Mouse (Mus musculus) megakaryocyte, embryonic 14.5 days (primary cell): ENCODE data around the gene Fasn. TPM values are rescaled to one million over a fixed set of nuclear protein-coding genes. Genes with fewer than 3 reads are reported as not detected.
"Not testable (repeated sequence)": the region's sequence is repeated elsewhere in the genome, so short reads cannot be mapped to it uniquely, and the experiment has no call there.

Source experiments
- H3K27me3 ChIP-seq: replicated peaks from 2 replicates; pipeline ENCODE3; 2012; ENCODE audit warnings: inconsistent platforms
- H3K36me3 ChIP-seq: replicated peaks from 2 replicates; pipeline ENCODE3; 2012; ENCODE audit warnings: low read length, inconsistent platforms, mixed read lengths
- H3K4me1 ChIP-seq: 2 replicates; pipeline ENCODE4 v1.6.1; 2012; ENCODE audit warnings: inconsistent platforms
- H3K4me3 ChIP-seq: replicated peaks from 2 replicates; pipeline ENCODE3; 2012; ENCODE audit warnings: moderate library complexity, mild to moderate bottlenecking, inconsistent platforms
- H3K9me3 ChIP-seq: 2 replicates; pipeline ENCODE4 v1.6.1; 2012; ENCODE audit warnings: inconsistent platforms
- FLI1 ChIP-seq: IDR thresholded peaks from 2 replicates; pipeline ENCODE4 v1.6.1; 2012; ENCODE audit warnings: low read length, inconsistent platforms, mixed read lengths
- GATA1 ChIP-seq: IDR thresholded peaks from 3 replicates; pipeline ENCODE4 v1.6.1; 2012; ENCODE audit warnings: mixed read lengths, low read length, inconsistent platforms, borderline replicate concordance
- polyA plus RNA-seq: library from polyadenylated mRNA; stranded (reverse); fragments of >175 nt; gene quantifications from 2 replicates; pipeline ENCODE4 v1.2.3, GENCODE M21; 2012; ENCODE audit warnings: low replicate concordance; ENCODE audit not compliant: insufficient read depth

Fasn gene
- polyA plus RNA-seq, 1 experiment, result 328 TPM

GRCm38 (mm10) chr11:120851132-120851531 is 26.8 kb upstream of the Fasn start:
- Histone ChIP-seq H3K4me3 (no peak overlapping the region), H3K27me3 (peaks cover 2% of the 10 kb centered on the region), H3K9me3 (no peaks in the 10 kb centered on the region), H3K4me1 (peaks cover 38% of the 10 kb centered on the region), H3K36me3 (peaks cover 2% of the 10 kb centered on the region)
- TF ChIP-seq FLI1 (no peak), GATA1 (no peak)

GRCm38 (mm10) chr11:120850331-120851030 is 26.1 kb upstream of the Fasn start:
- H3K4me1 ChIP-seq, result peaks cover 38% of the 10 kb centered on the region
- TF ChIP-seq GATA1 (no peak), FLI1 (no peak)
- H3K9me3 ChIP-seq, result no peaks in the 10 kb centered on the region
- peak overlapping the region; percentile 38 for H3K4me3 ChIP-seq
- peaks cover 2% of the 10 kb centered on the region for H3K27me3 ChIP-seq
- H3K36me3 ChIP-seq, result no peaks in the 10 kb centered on the region

- peaks cover 2% of the 10 kb centered on the region for H3K27me3 ChIP-seq
Measured at GRCm38 (mm10) chr11:120846725-120847475, 22.6 kb upstream of the Fasn start.

GRCm38 (mm10) chr11:120844329-120844728 is 20.0 kb upstream of the Fasn start:
- peaks cover 5% of the 10 kb centered on the region for H3K27me3 ChIP-seq
- H3K9me3 ChIP-seq, result no peaks in the 10 kb centered on the region
- H3K4me3 ChIP-seq, result no peak overlapping the region
- no peak for TF ChIP-seq FLI1
- no peak for TF ChIP-seq GATA1
- no peaks in the 10 kb centered on the region for H3K36me3 ChIP-seq
- H3K4me1 ChIP-seq, result no peaks in the 10 kb centered on the region

More at GRCm38 (mm10) chr11:120846725-120847475, 22.6 kb upstream of the Fasn start:
- Histone ChIP-seq H3K4me3 (no peak overlapping the region), H3K36me3 (no peaks in the 10 kb centered on the region), H3K4me1 (peaks cover 16% of the 10 kb centered on the region), H3K9me3 (no peaks in the 10 kb centered on the region)
- TF ChIP-seq GATA1 (no peak), FLI1 (no peak)

GRCm38 (mm10) chr11:120833555-120834280 is 9.4 kb upstream of the Fasn start:
- Histone ChIP-seq H3K4me3 (no peak overlapping the region), H3K27me3 (peaks cover 12% of the 10 kb centered on the region), H3K36me3 (peaks cover 8% of the 10 kb centered on the region), H3K9me3 (no peaks in the 10 kb centered on the region), H3K4me1 (peaks cover 18% of the 10 kb centered on the region)
- TF ChIP-seq FLI1 (no peak), GATA1 (no peak)

GRCm38 (mm10) chr11:120832962-120833361 is 8.6 kb upstream of the Fasn start:
- H3K36me3 ChIP-seq, H3K4me3 ChIP-seq, H3K9me3 ChIP-seq: not testable (repeated sequence)
- H3K27me3 ChIP-seq, result peaks cover 12% of the 10 kb centered on the region
- peaks cover 26% of the 10 kb centered on the region for H3K4me1 ChIP-seq

GRCm38 (mm10) chr11:120831659-120832440 is 7.5 kb upstream of the Fasn start:
- no peak for TF ChIP-seq GATA1
- no peak for TF ChIP-seq FLI1
- peaks cover 12% of the 10 kb centered on the region for H3K27me3 ChIP-seq

GRCm38 (mm10) chr11:120830686-120831085 is 6.3 kb upstream of the Fasn start:
- Histone ChIP-seq H3K4me1 (peaks cover 48% of the 10 kb centered on the region), H3K9me3 (no peaks in the 10 kb centered on the region)
- no peak for TF ChIP-seq GATA1
- no peak for TF ChIP-seq FLI1

More at GRCm38 (mm10) chr11:120831659-120832440, 7.5 kb upstream of the Fasn start:
- Histone ChIP-seq H3K9me3 (no peaks in the 10 kb centered on the region), H3K4me1 (peaks cover 37% of the 10 kb centered on the region), H3K36me3 (peaks cover 8% of the 10 kb centered on the region), H3K4me3 (no peak overlapping the region)

More at GRCm38 (mm10) chr11:120830686-120831085, 6.3 kb upstream of the Fasn start:
- Histone ChIP-seq H3K4me3 (no peak overlapping the region), H3K27me3 (peaks cover 12% of the 10 kb centered on the region), H3K36me3 (peaks cover 17% of the 10 kb centered on the region)
